Mouse (Mus musculus): ENCODE results near the gene Snph. TPM values are rescaled to one million over a fixed set of nuclear protein-coding genes. Genes with fewer than 3 reads are reported as not detected.
A peak's percentile ranks its signal among the peaks of the same experiment; 100 is the strongest.
"Not testable (repeated sequence)": the region's sequence is repeated elsewhere in the genome, so short reads cannot be mapped to it uniquely, and the experiment has no call there.

Snph gene
- polyA plus RNA-seq, 1 experiment, result 0.31 TPM

GRCm38 (mm10) chr2:151623776-151624175 is 8.6 kb downstream of the Snph start:
- H3K4me1 ChIP-seq (ENCODE audit: control insufficient read depth, insufficient read depth, low read length), result no peaks in the 10 kb centered on the region
- no peaks in the 10 kb centered on the region for H3K27me3 ChIP-seq (replicated peaks; ENCODE audit: control insufficient read depth, insufficient read depth, low read length)
- no peak for TF ChIP-seq POLR2A (IDR thresholded peaks at IDR 0.05; ENCODE audit: low read depth, low read length)
- no peak for TF ChIP-seq CTCF (conservative IDR thresholded peaks at IDR 0.05; ENCODE audit: insufficient read depth, insufficient read length, low read depth, low read length)
- no peaks in the 10 kb centered on the region for H3K36me3 ChIP-seq (ENCODE audit: control insufficient read depth, insufficient read depth, low read length)
- 47% methylated on average over 3 of the region's 3 CpGs for WGBS
- no peak for DNase-seq
- H3K4me3 ChIP-seq (ENCODE audit: insufficient read depth, low read depth, low read length), result no peak overlapping the region
- H3K27ac ChIP-seq (ENCODE audit: insufficient read depth, low read depth, low read length), result no peak overlapping the region

- H3K27ac ChIP-seq (ENCODE audit: insufficient read depth, low read depth, low read length), result no peak overlapping the region
- no peaks in the 10 kb centered on the region for H3K27me3 ChIP-seq (replicated peaks; ENCODE audit: control insufficient read depth, insufficient read depth, low read length)
- no peaks in the 10 kb centered on the region for H3K4me1 ChIP-seq (ENCODE audit: control insufficient read depth, insufficient read depth, low read length)
- H3K36me3 ChIP-seq (ENCODE audit: control insufficient read depth, insufficient read depth, low read length), result no peaks in the 10 kb centered on the region
- 37% methylated on average over 6 of the region's 6 CpGs for WGBS
- H3K4me3 ChIP-seq (ENCODE audit: insufficient read depth, low read depth, low read length), result no peak overlapping the region
- DNase-seq, result peak; percentile 24
- TF ChIP-seq POLR2A (IDR thresholded peaks at IDR 0.05; ENCODE audit: low read depth, low read length) (no peak), CTCF (conservative IDR thresholded peaks at IDR 0.05; ENCODE audit: insufficient read depth, insufficient read length, low read depth, low read length) (no peak)
Measured at GRCm38 (mm10) chr2:151616551-151617329, 15.7 kb downstream of the Snph start.

- H3K4me1 ChIP-seq (ENCODE audit: control insufficient read depth, insufficient read depth, low read length); H3K27ac ChIP-seq (ENCODE audit: insufficient read depth, low read depth, low read length); H3K4me3 ChIP-seq (ENCODE audit: insufficient read depth, low read depth, low read length); H3K27me3 ChIP-seq (replicated peaks; ENCODE audit: control insufficient read depth, insufficient read depth, low read length); H3K36me3 ChIP-seq (ENCODE audit: control insufficient read depth, insufficient read depth, low read length); DNase-seq: not testable (repeated sequence)
- 78% methylated on average over 6 of the region's 8 CpGs for WGBS
Measured at GRCm38 (mm10) chr2:151615779-151616178, 16.6 kb downstream of the Snph start.

GRCm38 (mm10) chr2:151609974-151610373 is 22.4 kb downstream of the Snph start:
- Histone ChIP-seq H3K36me3 (ENCODE audit: control insufficient read depth, insufficient read depth, low read length) (no peaks in the 10 kb centered on the region), H3K4me3 (ENCODE audit: insufficient read depth, low read depth, low read length) (no peak overlapping the region), H3K27ac (ENCODE audit: insufficient read depth, low read depth, low read length) (no peak overlapping the region), H3K4me1 (ENCODE audit: control insufficient read depth, insufficient read depth, low read length) (no peaks in the 10 kb centered on the region), H3K27me3 (replicated peaks; ENCODE audit: control insufficient read depth, insufficient read depth, low read length) (no peaks in the 10 kb centered on the region)
- 22% methylated on average over 3 of the region's 3 CpGs for WGBS
- no peak for DNase-seq
- TF ChIP-seq POLR2A (IDR thresholded peaks at IDR 0.05; ENCODE audit: low read depth, low read length), result no peak
- TF ChIP-seq CTCF (conservative IDR thresholded peaks at IDR 0.05; ENCODE audit: insufficient read depth, insufficient read length, low read depth, low read length), result no peak

GRCm38 (mm10) chr2:151608435-151608834 is 24.0 kb downstream of the Snph start:
- H3K27ac ChIP-seq (ENCODE audit: insufficient read depth, low read depth, low read length), result no peak overlapping the region
- no peaks in the 10 kb centered on the region for H3K36me3 ChIP-seq (ENCODE audit: control insufficient read depth, insufficient read depth, low read length)
- 65% methylated on average over 1 of the region's 1 CpGs for WGBS
- no peaks in the 10 kb centered on the region for H3K27me3 ChIP-seq (replicated peaks; ENCODE audit: control insufficient read depth, insufficient read depth, low read length)
- H3K4me1 ChIP-seq (ENCODE audit: control insufficient read depth, insufficient read depth, low read length), result no peaks in the 10 kb centered on the region
- DNase-seq, result no peak
- no peak overlapping the region for H3K4me3 ChIP-seq (ENCODE audit: insufficient read depth, low read depth, low read length)
- TF ChIP-seq POLR2A (IDR thresholded peaks at IDR 0.05; ENCODE audit: low read depth, low read length) (no peak), CTCF (conservative IDR thresholded peaks at IDR 0.05; ENCODE audit: insufficient read depth, insufficient read length, low read depth, low read length) (no peak)

- no peaks in the 10 kb centered on the region for H3K4me1 ChIP-seq (ENCODE audit: control insufficient read depth, insufficient read depth, low read length)
- no peak for TF ChIP-seq CTCF (conservative IDR thresholded peaks at IDR 0.05; ENCODE audit: insufficient read depth, insufficient read length, low read depth, low read length)
- TF ChIP-seq POLR2A (IDR thresholded peaks at IDR 0.05; ENCODE audit: low read depth, low read length), result no peak
- H3K36me3 ChIP-seq (ENCODE audit: control insufficient read depth, insufficient read depth, low read length), result no peaks in the 10 kb centered on the region
- H3K27me3 ChIP-seq (replicated peaks; ENCODE audit: control insufficient read depth, insufficient read depth, low read length), result no peaks in the 10 kb centered on the region
- no peak overlapping the region for H3K27ac ChIP-seq (ENCODE audit: insufficient read depth, low read depth, low read length)
- no peak for DNase-seq
- H3K4me3 ChIP-seq (ENCODE audit: insufficient read depth, low read depth, low read length), result no peak overlapping the region
- WGBS, result 47% methylated on average over 11 of the region's 11 CpGs
Measured at GRCm38 (mm10) chr2:151605437-151605987, 26.9 kb downstream of the Snph start.

GRCm38 (mm10) chr2:151603630-151604029 is 28.8 kb downstream of the Snph start:
- DNase-seq, result no peak
- no peak for TF ChIP-seq CTCF (conservative IDR thresholded peaks at IDR 0.05; ENCODE audit: insufficient read depth, insufficient read length, low read depth, low read length)
- no peak for TF ChIP-seq POLR2A (IDR thresholded peaks at IDR 0.05; ENCODE audit: low read depth, low read length)
- WGBS, result 30% methylated on average over 4 of the region's 4 CpGs

More at GRCm38 (mm10) chr2:151603630-151604029, 28.8 kb downstream of the Snph start:
- Histone ChIP-seq H3K4me3 (ENCODE audit: insufficient read depth, low read depth, low read length) (no peak overlapping the region), H3K27me3 (replicated peaks; ENCODE audit: control insufficient read depth, insufficient read depth, low read length) (no peaks in the 10 kb centered on the region), H3K27ac (ENCODE audit: insufficient read depth, low read depth, low read length) (no peak overlapping the region), H3K4me1 (ENCODE audit: control insufficient read depth, insufficient read depth, low read length) (no peaks in the 10 kb centered on the region), H3K36me3 (ENCODE audit: control insufficient read depth, insufficient read depth, low read length) (no peaks in the 10 kb centered on the region)

Data from kidney, adult 2 months (tissue).